Mouse (Mus musculus): ENCODE results near the gene Cdh16.

DNA sequence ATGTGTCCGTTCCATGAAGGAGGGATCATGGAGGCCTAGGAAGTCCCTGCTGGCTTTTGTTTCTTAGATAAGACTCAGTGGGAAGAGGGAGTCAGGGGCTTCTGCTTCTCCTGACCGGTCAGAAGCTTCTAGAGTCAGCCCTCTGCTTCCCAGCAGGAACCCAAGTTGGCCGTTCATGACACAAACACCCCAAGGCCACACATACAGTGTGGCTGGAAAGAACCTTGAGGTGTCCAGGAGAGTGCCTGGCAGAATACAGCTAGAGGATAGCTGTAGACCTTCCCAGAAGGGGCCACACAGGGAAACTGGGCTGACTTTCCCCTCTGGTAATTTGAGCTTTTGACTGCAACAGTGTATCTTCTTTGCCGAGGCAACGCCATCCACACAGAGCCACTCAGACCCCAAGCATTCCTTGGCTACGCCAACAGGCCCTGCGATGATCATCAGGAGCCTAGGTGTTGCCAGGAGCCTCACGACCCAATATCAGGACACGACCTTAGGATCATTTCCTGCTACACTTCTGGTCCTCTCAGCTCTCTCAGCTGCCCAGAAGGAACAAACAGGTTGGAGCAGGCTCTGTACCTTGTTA, 9.1 kb upstream of the Cdh16 start:
- TF ChIP-seq POLR2A (IDR thresholded peaks at IDR 0.05; ENCODE audit: insufficient read length, low read depth), result no peak
- no peak for TF ChIP-seq USF1 (IDR thresholded peaks at IDR 0.05; ENCODE audit: low read depth)
- TF ChIP-seq POLR2AphosphoS2 (IDR thresholded peaks at IDR 0.05; ENCODE audit: insufficient read length, low read depth), result no peak
- no peak for TF ChIP-seq MAX (IDR thresholded peaks at IDR 0.05; ENCODE audit: low read depth)
- TF ChIP-seq TCF12 (IDR thresholded peaks at IDR 0.05; ENCODE audit: insufficient read depth, poor library complexity, severe bottlenecking), result no peak
- no peak for TF ChIP-seq TCF3 (IDR thresholded peaks at IDR 0.05; ENCODE audit: insufficient read length, low read depth)
- TF ChIP-seq E2F4 (IDR thresholded peaks at IDR 0.05; ENCODE audit: insufficient read depth), result no peak
- TF ChIP-seq MYOD1 (IDR thresholded peaks at IDR 0.05; ENCODE audit: control insufficient read depth in 1 of 3, insufficient read length in 2 of 3, low read depth in 2 of 3), result no peak
